Mouse (Mus musculus) gastrocnemius, postnatal 36 days (tissue): ENCODE measurements at regions not wholly inside any gene's neighbourhood (a gene's known extent, or its start where the extent isn't known, plus 50 kb on each side); places are given as distances from the start of the nearest gene placed in this dataset.

Source experiments
- DNase-seq, 2 experiments: peaks; one replicate each; pipeline ENCODE4 v3.0.0; 2022
- intact Hi-C: fragments of 180-260 bp; cut with DNase I; formaldehyde crosslinking; loops from one replicate; pipeline ENCODE4 v1.15.1; 2025

- intact Hi-C loops = no loop called here
- no peak for DNase-seq
Measured at GRCm38 (mm10) chr13:31163878-31164495, 190.0 kb downstream of the Gm5447 start.

- intact Hi-C loops = no loop called here
- no peak for DNase-seq
Measured at GRCm38 (mm10) chr13:31166286-31166685, 192.3 kb downstream of the Gm5447 start.

GRCm38 (mm10) chr13:31168854-31169253, 194.8 kb downstream of the Gm5447 start:
- intact Hi-C loops = no loop called here
- DNase-seq = no peak

- DNase-seq = no peak
- intact Hi-C loops = no loop called here
Measured at GRCm38 (mm10) chr13:31171751-31172150, 197.7 kb downstream of the Gm5447 start.

GRCm38 (mm10) chr13:31172580-31172979, 198.6 kb downstream of the Gm5447 start:
- no peak for DNase-seq
- intact Hi-C loops = no loop called here

- DNase-seq = no peak
- intact Hi-C loops = no loop called here
Measured at GRCm38 (mm10) chr13:31177999-31178783, 204.2 kb downstream of the Gm5447 start.

GRCm38 (mm10) chr13:31178964-31179363, 205.0 kb downstream of the Gm5447 start:
- intact Hi-C loops = no loop called here
- DNase-seq = no peak

GRCm38 (mm10) chr13:31179407-31180001, 205.5 kb downstream of the Gm5447 start:
- intact Hi-C loops = no loop called here
- no peak for DNase-seq

GRCm38 (mm10) chr13:31181530-31181929, 207.5 kb downstream of the Gm5447 start:
- intact Hi-C loops = no loop called here

GRCm38 (mm10) chr13:31184845-31185834, 211.1 kb downstream of the Gm5447 start:
- no peak for DNase-seq
- intact Hi-C loops = no loop called here

More at GRCm38 (mm10) chr13:31181530-31181929, 207.5 kb downstream of the Gm5447 start:
- DNase-seq = no peak

- intact Hi-C loops = no loop called here
- no peak for DNase-seq
Measured at GRCm38 (mm10) chr13:31186805-31187589, 213.0 kb downstream of the Gm5447 start.

GRCm38 (mm10) chr13:31189116-31189515, 215.1 kb downstream of the Gm5447 start:
- no peak for DNase-seq
- intact Hi-C loops = no loop called here

GRCm38 (mm10) chr13:31190036-31190435, 216.0 kb downstream of the Gm5447 start:
- no peak for DNase-seq
- intact Hi-C loops = no loop called here

GRCm38 (mm10) chr13:31191344-31192139, 217.5 kb downstream of the Gm5447 start:
- DNase-seq = no peak
- intact Hi-C loops = no loop called here

- intact Hi-C loops = no loop called here
Measured at GRCm38 (mm10) chr13:31194971-31195370, 221.0 kb downstream of the Gm5447 start.

GRCm38 (mm10) chr13:31196546-31196945, 222.5 kb downstream of the Gm5447 start:
- no peak for DNase-seq
- intact Hi-C loops = no loop called here

More at GRCm38 (mm10) chr13:31194971-31195370, 221.0 kb downstream of the Gm5447 start:
- DNase-seq = no peak

GRCm38 (mm10) chr13:31197593-31197992, 223.6 kb downstream of the Gm5447 start:
- intact Hi-C loops = no loop called here
- DNase-seq = no peak

- intact Hi-C loops = no loop called here
- DNase-seq = no peak
Measured at GRCm38 (mm10) chr13:31199384-31199783, 225.4 kb downstream of the Gm5447 start.

GRCm38 (mm10) chr13:31204068-31204467, 230.1 kb downstream of the Gm5447 start:
- intact Hi-C loops = loop anchor here (10.0 kb wide), 1 partner anchor 421 kb away; the partner anchor contains the start of gene Foxf2
- DNase-seq = no peak
